16 mouse cellular contexts compared by ENCODE assay signal in the genomic region with DNA sequence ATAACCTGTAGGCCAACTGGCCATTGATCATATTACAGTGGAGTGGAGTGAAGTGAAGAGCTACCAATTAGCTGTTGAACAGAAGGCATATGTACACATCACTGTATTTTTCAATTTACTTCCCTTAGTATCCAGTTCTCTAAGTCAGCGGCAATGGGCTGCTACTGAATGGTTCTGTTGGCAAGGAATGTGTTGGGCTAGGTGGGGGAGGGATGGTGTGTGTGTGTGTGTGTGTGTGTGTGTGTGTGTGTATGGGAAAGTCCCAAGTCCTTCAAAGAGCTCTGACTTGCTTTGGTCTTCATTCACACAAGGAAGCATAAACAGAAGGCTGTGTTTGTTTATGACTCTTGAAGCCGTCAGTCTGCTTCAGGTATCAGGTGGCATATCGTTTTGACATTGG.
"Had no signal": no experiment of that assay in that cellular context is flagged by ENCODE, and none has a peak within 500 bp of the region (broad histone marks: within the 10 kb centered on the region; RNA-seq: fewer than 3 reads in every experiment).

No protein-coding gene starts in this region.

- H3K4me3 ChIP-seq: liver, embryonic 13.5 days; liver, embryonic 15.5 days; megakaryocyte, embryonic 14.5 days; midbrain, embryonic 13.5 days; midbrain, embryonic 15.5 days; neural tube, embryonic 12.5 days; stomach, embryonic 15.5 days had no signal

- ATAC-seq: liver, postnatal 0 days; midbrain, embryonic 13.5 days had no signal

- H3K9ac ChIP-seq: liver, embryonic 13.5 days; liver, embryonic 15.5 days; liver, postnatal 0 days; midbrain, embryonic 13.5 days; midbrain, embryonic 15.5 days; neural tube, embryonic 12.5 days; stomach, embryonic 15.5 days had no signal

- H3K9me3 ChIP-seq: liver, embryonic 13.5 days; liver, embryonic 15.5 days; megakaryocyte, embryonic 14.5 days; midbrain, embryonic 13.5 days; midbrain, embryonic 15.5 days; neural tube, embryonic 12.5 days; stomach, embryonic 15.5 days had no signal

- H3K36me3 ChIP-seq: liver, embryonic 13.5 days; liver, embryonic 15.5 days; midbrain, embryonic 13.5 days; midbrain, embryonic 15.5 days; neural tube, embryonic 12.5 days; stomach, embryonic 15.5 days had no signal

- DNase-seq: liver, embryonic 13.5 days; liver, postnatal 0 days; lung, adult 2 months; right cerebral cortex, postnatal 14 days; thymus, adult 18-20 months; thymus, postnatal 14 days; thymus, postnatal 36 days had no signal

- H3K4me1 ChIP-seq: liver, embryonic 13.5 days; liver, embryonic 15.5 days; megakaryocyte, embryonic 14.5 days; midbrain, embryonic 13.5 days; midbrain, embryonic 15.5 days; neural tube, embryonic 12.5 days; stomach, embryonic 15.5 days had no signal

- H3K27ac ChIP-seq: liver, embryonic 13.5 days; liver, embryonic 15.5 days; macrophage; midbrain, embryonic 13.5 days; midbrain, embryonic 15.5 days; neural tube, embryonic 12.5 days; stomach, embryonic 15.5 days had no signal

- H3K4me2 ChIP-seq: liver, embryonic 11.5 days; liver, embryonic 13.5 days; liver, embryonic 15.5 days; midbrain, embryonic 11.5 days; midbrain, embryonic 13.5 days; midbrain, embryonic 15.5 days; neural tube, embryonic 12.5 days; stomach, embryonic 15.5 days had no signal

- H3K27me3 ChIP-seq: liver, embryonic 13.5 days; liver, embryonic 15.5 days; midbrain, embryonic 13.5 days; midbrain, embryonic 15.5 days; neural tube, embryonic 12.5 days; stomach, embryonic 15.5 days had no signal
